Mouse (Mus musculus) R1 (cell line): ENCODE results near the gene Hfe.

Experiments used
- DNase-seq: peaks from one replicate; pipeline ENCODE4 v3.0.0-alpha.2; 2018; ENCODE audit warnings: low read depth, low spot score

The Hfe gene

GRCm38 (mm10) chr13:23685966-23686365 is 24.7 kb downstream of the Hfe start:
- no peak for DNase-seq

GRCm38 (mm10) chr13:23685121-23685861 is 25.4 kb downstream of the Hfe start:
- peak; percentile 50 for DNase-seq

- peak; percentile 92 for DNase-seq
Measured at GRCm38 (mm10) chr13:23684295-23684945, 26.2 kb downstream of the Hfe start.

GRCm38 (mm10) chr13:23683755-23684281 is 26.8 kb downstream of the Hfe start, which contains the start of the genes Hist1h2ac and Hist1h2bc:
Gene Hist1h2ac (minus strand): TSS chr13:23683948.
Gene Hist1h2bc (plus strand): TSS chr13:23684199.
- peak; percentile 100 for DNase-seq

- peak; percentile 51 for DNase-seq
Measured at GRCm38 (mm10) chr13:23682947-23683754, 27.5 kb downstream of the Hfe start.

GRCm38 (mm10) chr13:23682623-23682946 is 28.1 kb downstream of the Hfe start:
- DNase-seq, result peak; percentile 23

- DNase-seq, result no peak
Measured at GRCm38 (mm10) chr13:23681990-23682582, 28.6 kb downstream of the Hfe start.

- DNase-seq, result peak; percentile 88
Measured at GRCm38 (mm10) chr13:23662536-23662935, 48.1 kb downstream of the Hfe start.

GRCm38 (mm10) chr13:23659636-23660366 is 50.9 kb downstream of the Hfe start:
- DNase-seq, result no peak
